Mouse (Mus musculus) adrenal gland, adult (tissue): Measurements from ENCODE around the gene Apon.
"Not testable (repeated sequence)": the region's sequence is repeated elsewhere in the genome, so short reads cannot be mapped to it uniquely, and the experiment has no call there.

ENCODE experiments used
- DNase-seq, 2 experiments: peaks; one replicate each; pipeline ENCODE4 v3.0.0; 2022 to 2023; ENCODE audit warnings: low spot score in 1 of 2; ENCODE audit not compliant: inconsistent age in 2 of 2

Gene Apon

DNA sequence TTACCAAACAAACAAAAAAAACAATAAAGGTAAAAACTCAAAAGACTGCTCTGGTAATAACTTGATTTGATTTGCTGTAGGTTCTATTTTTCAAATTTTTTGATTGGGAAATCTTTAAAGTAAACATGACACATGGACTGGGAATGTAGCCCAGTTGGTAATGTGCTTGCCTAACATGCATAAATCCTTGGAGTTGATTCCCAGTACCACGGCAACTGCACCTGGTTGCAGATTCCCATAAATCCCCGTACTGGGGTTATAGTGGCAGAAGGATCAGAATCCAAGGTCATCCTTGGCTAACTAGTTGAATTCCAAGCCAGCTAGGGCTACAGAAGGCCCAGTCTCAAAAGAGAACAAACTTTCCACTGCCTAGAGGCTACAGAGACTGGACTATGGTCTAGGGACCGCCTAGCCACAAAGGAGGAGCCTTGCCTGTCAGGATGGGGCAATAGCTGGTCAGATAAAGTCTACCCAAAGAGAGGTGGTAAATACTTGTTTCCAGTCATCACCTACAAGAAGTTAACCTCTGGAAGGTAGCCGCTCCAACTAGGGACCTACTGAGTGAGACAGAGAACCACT lies at the start of gene Apon:
Gene Apon (plus strand): TSS at position 420 of the 579 bp plus-strand sequence.
- peak in 1 of 2 experiments; percentile 74 for DNase-seq

DNA sequence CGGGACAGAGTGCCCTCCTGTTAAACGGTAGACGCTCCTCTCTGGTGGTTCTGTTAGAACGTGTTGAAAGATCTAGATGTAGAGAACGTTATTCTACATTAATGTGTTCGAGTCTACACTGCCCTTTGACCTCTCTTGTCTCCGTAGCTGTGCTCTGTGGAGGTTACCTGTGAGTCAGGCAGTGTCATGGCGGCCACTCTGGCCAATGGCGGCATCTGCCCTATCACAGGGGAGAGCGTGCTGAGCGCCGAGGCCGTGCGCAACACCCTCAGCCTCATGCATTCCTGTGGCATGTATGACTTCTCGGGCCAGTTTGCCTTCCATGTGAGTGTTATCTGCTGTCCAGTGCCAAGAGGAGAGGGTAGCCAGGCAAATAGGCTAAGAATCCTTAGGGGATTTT lies 49.0 kb upstream of the Apon start:
- DNase-seq: no peak

DNA sequence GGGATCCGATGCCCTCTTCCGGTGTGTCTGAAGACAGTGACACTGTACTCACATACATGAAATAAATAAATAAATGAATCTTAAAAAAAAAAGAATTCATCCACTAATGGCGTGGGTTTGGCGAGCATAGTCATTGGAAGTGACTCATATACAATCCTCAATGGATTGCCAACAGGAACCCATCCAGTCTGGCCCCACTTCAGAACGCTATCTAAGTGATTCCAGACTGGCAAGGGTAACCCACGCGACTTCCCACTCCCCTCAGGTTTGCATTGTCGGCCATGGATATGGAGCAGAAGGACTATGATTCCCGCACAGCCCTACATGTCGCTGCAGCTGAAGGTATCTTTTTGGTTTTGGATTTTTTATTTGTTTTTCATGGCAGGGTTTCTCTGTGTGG lies 45.6 kb upstream of the Apon start:
- DNase-seq: no peak

DNA sequence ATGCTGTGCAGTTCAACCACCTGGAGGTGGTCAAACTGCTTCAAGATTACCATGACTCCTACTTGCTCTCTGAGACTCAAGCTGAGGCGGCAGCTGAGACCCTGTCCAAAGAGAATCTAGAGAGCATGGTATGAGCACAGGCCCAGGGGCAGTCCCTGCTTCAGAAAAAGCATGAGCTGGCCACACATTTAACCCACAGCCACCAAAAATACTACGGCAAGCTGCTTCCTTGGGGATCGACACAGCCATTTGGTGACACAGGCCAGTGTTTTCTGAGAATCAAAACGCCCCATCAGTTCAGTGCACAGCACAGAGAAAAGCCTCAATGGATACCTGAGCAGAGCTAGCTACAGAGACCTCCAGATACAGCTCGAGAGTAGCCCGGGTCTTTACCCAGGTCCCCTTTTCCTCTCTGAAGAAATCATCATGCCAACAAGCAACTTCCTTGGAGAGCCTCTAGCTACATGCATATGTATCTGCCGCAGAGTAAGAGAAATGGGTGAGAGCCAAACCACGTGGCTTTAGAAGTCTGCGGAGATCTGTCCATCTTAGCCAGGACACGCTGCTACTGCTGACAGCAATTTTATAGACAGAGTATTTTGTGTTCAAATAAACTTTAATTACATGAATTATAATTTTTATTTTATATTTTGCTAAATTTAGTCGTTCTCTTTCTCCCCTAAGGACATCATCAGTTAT lies 44.4 kb upstream of the Apon start:
- no peak for DNase-seq

DNA sequence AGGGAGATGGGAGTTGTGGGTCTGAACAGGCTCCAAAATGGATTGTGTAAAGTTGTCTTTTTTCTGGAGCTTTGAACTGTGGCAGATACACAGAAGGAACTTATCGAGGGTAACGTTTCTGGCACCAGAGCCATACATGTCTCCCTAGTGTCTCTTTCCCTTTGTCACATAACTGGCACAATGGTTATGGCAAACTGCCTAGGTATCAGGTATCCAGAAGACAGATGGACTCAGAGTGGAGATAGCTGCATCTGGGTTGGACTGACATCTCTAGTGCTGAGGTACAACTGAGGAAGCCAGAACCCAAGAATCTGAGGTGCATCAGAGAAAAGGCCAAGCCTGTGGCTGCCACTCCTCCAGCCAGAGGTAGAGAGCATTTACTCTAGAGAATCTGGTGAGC lies 43.8 kb upstream of the Apon start:
- DNase-seq: no peak

DNA sequence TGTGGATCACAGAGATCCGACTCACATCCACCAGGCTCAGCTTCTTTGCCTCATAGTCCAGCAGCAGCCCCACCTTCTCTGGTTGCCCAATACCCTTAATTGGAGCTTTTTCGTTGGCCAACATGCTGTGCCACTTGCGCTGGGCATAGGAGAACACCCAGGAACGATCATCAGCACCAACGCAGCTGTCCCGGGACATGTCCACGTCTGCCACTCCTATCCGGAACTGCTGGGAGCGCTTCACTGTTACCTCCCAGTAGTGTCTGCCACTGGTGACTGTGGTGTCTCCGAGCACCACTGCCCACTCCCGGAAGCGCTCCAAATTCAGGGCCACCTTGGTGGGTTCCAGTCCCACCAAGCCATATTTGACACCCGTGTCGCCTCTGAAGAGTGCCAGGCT lies 42.9 kb upstream of the Apon start:
- DNase-seq: peak; percentile 29 to 77

DNA sequence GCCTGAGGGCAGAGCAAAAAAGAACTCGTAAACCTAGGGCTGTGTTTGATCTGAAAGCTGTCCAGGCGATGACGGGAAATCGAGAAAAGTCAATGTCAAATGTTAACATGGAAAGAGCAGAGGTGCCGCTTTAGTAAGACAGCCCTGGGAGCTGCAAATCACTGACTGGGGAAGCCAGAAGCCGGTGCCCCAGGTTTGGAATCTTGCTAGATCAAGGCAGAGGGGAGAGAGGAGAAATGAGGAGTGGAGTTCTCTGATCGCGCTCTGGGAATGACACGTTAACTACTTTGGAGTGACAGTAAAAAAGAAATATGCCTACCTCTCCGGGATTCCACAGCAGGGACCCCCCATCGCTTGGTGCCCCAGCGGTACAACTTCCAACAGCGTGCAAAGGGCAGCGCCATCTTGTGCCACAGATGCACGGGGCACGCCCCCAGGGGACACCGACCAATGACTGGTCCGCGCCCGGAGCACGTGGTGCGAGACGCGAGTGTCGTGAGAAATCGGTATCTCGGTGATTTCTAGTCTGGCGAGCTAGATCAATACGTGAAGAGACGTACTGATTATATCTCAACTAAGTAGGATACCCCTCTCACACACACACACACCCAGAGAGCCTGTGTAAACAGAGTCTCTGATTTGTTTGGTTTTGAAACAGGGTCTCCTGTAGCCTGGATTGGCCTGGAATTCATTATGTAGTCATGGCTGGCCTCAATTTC lies 42.3 kb upstream of the Apon start, which contains the start of gene Spryd4:
Gene Spryd4 (minus strand): TSS at position 418 of the 719 bp plus-strand sequence.
- peak; percentile 89 to 96 for DNase-seq

DNA sequence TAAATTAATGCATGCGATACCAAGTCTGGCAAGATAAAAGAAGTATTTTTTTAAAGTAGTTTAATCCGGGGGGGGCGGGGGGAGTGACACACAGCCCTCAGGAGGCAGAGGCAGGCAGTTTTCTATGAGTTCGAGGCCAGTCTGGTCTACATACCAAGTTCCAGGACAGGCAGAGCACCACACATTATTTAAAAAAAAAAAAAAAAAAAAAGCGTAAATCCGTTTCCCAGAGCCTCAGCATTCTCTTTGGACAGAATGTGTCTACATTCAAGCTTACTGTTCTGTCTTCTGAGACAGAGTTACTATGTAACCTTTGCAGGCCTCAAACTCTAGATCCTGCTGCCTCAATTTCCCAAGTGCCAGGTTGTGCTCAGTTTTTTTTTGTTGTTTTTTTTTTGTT lies 41.7 kb upstream of the Apon start:
- no peak for DNase-seq

DNA sequence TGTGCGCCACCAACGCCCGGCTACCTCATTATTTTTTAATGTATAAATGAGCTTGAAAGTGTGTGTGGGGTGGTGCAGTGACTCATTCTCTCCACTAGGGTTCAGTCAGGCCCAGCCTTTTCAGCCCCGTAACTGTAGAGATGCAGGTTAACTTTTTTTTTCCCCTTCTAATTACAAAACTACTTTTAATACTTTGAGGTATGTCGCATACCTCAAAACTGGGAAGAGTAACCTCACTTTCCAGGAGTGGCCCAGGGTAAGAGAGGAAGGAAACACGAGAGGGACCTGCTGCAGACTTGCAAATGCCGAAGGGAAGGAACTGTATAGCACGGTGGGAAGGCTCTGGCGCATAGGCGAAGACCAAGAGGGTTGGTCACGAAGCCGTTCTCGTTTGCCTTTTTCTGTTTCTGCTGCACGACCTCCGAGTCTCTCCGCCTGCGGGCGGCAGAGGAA lies 41.0 kb upstream of the Apon start:
- peak; percentile 67 to 88 for DNase-seq

DNA sequence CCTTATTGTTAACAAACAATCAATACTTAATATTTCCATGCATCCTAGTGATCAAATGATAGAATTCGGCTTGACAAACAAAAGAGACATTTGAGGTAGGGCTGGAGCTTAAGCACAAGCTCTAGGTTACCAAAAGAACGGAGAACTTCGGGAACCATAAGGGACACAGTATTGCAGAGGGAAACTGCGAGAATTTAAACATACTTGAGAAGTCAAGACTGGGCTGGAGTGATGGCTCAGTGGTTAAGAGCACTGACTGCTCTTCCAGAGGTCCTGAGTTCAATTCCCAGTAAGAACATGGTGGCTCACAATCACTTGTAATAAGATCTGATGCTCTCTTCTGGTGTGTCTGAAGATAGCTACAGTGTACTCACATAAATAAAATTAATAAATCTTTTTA lies 39.8 kb upstream of the Apon start:
- DNase-seq: not testable (repeated sequence)

DNA sequence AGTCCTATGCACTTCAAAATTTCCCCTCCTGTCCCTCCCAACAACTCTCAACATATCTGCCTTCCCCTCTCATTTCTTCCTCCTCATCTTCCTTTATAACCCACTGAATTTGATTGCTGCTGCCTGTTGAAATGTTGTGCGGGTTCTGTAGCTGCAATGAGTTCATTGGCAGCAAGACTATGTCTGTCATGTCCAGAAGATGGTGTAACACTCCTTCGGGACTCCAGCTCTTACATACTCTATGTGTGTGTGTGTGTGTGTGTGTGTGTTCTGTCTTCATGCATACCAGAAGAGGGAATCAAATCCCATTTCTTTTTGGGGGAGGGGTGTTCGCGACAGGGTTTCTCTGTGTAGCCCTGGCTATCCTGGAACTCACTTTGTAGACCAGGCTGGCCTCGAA lies 38.9 kb upstream of the Apon start:
- no peak for DNase-seq

DNA sequence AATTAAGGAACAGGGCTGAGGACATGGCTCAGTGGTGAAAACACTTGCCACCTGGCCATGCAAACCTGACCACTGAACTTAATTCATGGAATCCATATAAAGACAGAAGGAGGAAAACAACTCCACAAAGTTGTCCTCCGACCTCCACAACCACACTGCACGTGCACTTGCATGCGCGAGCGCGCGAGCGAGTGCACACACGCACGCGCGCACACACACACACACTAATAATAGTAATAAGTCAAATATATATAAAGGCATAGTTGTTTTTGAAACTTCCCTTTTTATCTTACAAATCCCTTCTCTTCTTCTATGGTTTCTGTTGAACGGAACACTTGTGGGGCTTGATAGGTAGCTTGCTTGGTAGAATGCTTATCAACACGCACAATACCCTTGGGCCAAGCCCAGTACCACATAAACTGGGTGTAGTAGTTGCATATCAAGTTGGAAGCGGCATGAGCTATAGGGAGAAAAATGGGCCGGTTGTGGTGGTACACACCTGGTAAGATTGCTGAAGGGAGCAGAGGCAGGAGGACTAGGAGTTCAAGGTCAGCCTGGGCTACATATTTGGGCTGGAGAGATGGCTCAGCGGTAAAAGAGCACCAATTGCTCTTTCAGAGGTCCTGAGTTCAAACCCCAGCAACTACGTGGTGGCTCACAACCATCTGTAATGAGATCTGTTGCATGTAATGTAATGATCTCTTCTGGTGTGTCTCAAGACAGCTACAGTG lies 35.3 kb upstream of the Apon start:
- DNase-seq: no peak

DNA sequence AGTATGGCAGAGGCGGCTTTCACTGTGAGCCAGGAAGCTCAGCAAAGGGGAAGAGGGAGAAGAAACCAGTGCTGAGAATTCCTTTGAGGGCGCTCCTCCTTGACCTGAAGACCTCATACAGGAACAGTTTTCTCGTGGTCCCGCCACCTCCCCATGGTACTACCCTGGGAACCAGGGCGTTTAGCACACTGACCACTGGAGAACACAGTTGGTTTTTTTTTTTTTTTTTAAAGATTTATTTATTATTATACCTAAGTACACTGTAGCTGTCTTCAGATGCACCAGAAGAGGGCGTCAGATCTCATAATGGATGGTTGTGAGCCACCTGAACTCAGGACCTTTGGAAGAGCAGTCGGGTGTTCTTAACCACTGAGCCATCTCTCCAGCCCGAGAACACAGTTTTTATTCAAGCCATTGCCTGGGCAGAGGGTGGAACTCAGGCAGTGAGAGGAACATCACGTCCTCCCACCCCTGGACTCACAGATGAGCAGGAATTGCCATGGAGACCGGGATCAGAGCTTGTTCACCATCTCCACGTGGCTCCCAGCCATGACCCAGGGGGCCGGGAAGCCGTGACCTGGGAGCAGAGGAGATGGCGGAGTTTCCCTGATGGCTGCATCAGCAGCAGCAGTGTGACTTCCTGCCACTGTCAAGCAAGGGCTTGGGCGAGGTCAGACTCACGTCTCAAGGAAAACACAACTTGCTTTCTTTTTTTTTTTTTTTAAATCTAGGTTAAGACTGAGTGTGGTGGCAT lies 32.2 kb upstream of the Apon start:
- peak; percentile 36 to 49 for DNase-seq

DNA sequence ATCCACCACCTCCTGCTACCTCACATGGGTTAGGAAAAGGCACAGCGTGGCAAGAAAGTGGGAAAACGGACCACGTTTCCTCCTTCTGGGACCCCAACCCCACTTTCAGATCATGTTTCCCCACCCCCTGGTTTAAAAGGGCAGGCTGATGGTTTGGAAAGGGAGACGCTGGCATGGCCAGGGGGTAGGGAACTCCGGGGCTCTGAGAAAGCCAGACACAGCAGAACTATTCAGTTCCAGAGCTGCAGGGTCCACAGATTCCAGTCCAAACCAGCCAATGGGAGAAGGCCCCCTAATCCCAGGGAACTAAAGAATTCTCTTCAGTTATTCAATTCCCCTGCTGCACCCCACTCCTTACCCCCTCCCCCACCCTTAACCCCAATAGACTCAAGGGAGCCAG lies 28.8 kb upstream of the Apon start:
- no peak for DNase-seq

DNA sequence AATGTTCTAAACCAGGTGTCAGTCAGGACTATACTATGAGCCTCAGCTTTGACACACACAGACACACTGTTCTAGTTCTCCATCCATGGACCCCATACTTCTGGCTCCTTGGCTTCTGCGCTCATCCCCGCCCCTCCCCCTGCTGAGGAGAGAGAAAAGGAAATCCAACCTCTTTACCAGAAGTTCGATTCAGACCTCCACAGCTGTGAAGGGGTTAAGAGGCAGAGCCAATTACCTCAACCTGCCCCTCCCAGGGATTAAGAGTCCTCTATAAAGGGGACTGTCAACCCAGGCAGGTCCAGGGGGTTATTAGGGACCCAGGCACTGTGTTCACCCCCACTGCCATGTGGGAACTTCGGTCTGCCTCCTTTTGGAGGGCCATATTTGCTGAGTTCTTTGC lies 28.4 kb upstream of the Apon start, which contains the start of gene Mip:
Gene Mip (plus strand): TSS at position 301 of the 400 bp plus-strand sequence.
- DNase-seq: no peak

DNA sequence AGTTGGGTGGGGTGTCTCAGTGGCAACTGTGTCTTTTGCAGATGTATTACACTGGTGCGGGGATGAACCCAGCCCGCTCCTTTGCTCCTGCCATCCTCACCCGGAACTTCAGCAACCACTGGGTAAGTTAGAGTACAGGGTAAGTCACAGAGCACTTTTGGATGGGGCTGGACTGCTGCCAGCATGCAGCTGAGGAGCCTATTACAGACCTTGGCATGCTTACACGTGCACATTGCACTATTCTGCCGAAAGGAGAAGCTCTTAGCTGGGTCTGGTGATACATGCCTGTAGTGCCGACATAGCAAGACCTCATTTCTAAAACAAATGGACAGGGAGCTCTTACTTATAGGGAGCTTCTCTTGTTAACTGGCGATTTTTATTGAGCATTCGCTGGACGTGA lies 26.3 kb upstream of the Apon start:
- peak in 1 of 2 experiments; percentile 24 for DNase-seq

DNA sequence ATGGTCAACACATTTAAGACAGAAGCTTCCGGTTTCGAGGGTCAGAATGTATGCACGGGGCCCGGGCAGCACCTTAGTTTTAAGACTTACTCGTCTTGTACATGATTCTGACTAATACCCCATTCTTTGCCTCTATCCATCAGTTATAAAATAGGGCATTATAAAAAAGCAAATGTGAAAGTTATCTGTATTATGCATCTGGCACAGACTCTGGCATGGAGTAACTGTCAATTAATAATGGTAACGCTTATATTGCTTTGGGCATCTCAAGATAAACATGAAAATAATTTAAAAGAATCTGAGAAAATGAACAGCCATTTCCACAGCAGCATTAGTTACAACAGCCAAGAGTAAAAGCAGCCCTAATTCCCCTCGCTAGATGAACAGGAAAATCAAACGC lies 25.9 kb upstream of the Apon start:
- DNase-seq: no peak

DNA sequence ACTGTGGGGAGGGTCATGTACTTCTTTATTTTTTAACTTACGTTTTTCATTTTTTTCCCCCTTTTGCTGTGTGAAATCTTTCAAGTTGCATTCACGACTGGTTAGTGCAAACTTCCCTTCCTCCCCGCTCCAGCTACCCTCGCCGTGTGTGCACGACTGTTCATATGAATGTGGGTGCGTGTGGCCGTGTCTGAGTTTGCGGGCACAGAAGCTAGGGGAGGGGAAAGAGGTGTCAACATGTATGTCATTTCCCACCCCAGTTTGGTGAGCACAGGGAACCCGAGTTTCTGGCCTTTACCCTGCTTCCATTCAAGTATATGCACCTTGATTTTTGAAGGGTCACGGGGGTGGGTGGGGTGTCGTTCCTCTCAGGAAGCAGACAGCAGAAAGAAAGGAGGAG lies 23.3 kb upstream of the Apon start:
- DNase-seq: no peak

DNA sequence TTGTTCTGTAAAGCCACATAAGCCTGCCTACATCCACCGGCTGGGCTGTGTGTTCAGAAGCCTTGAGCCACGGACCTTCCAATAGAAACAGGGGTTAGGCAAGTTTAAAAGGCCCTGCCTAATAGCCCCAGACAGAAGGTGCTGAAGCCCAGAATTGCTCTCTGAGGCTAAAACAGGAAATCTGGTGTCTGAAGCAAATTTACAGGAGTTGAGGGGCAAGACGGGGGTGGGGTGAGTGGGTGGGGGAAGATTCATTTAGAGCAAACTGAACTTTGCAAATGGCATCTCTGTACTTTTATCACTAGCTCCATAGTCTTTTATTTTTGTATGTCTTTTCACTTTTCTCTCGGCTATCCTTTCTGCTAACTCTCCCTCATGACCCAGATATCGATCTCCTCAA lies 22.8 kb upstream of the Apon start:
- DNase-seq: no peak

DNA sequence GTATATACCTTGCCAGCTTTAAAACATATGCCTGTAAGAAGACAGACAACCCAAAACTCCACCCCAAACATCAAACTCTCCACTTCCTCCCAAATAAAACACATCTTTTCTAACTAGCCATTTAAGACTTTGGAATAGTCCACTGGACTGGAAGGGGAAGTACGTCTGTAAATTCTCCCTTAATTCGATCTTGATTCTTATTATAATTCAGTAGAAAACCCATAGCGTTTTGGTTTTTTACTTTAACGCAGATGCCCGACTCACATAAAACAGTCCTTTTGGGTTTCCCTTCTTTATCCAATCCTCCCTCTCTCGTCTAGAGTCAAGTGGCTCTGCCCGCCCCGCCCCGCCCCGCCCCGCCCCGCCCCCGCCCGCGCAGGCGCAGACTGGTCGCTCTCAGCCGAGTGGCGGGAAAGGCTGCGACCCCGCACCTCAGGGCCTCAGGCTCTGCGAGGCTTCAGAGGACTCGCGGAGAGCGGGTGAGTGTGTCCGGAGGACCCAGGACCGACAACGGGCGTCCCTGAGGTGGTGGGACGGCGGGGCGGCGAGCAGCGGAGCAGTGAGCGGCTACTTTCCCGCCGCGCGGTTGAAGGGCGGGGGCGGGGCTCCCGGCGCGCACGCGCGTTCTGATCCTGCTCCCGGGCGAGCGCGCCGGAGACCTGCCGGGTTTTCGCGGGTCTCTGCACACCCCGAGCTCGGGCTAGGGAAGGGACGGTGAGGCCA lies 22.0 kb upstream of the Apon start, which contains the start of gene Timeless:
Gene Timeless (plus strand): TSS at position 369 of the 723 bp plus-strand sequence.
- peak; percentile 90 to 97 for DNase-seq
